Mouse (Mus musculus) hindbrain, embryonic 10.5 days (tissue): ENCODE results near the gene Copz1. TPM values are rescaled to one million over a fixed set of nuclear protein-coding genes. Genes with fewer than 3 reads are reported as not detected.
"Not testable (repeated sequence)": the region's sequence is repeated elsewhere in the genome, so short reads cannot be mapped to it uniquely, and the experiment has no call there.

Experiments used
- DNase-seq: peaks from one replicate; pipeline ENCODE4 v3.0.0-alpha.2; 2017; ENCODE audit warnings: low spot score
- H3K27ac ChIP-seq: fragments of 300-500 bp; sonication (generic); 2 replicates; pipeline ENCODE4 v1.5.1; 2016; ENCODE audit warnings: mild to moderate bottlenecking, moderate library complexity
- H3K27me3 ChIP-seq: fragments of 300-500 bp; sonication (generic); 2 replicates; pipeline ENCODE4 v1.6.1; 2016; ENCODE audit warnings: mild to moderate bottlenecking; ENCODE audit not compliant: poor library complexity, insufficient read depth, severe bottlenecking
- H3K36me3 ChIP-seq: fragments of 300-500 bp; sonication (generic); 2 replicates; pipeline ENCODE4 v1.6.1; 2016; ENCODE audit warnings: mild to moderate bottlenecking, moderate library complexity
- H3K4me1 ChIP-seq: fragments of 300-500 bp; sonication (generic); replicated peaks from 2 replicates; pipeline ENCODE4 v1.6.1; 2016; ENCODE audit warnings: mild to moderate bottlenecking
- H3K4me3 ChIP-seq: fragments of 300-500 bp; sonication (generic); 2 replicates; pipeline ENCODE4 v1.5.1; 2016; ENCODE audit warnings: mild to moderate bottlenecking, moderate library complexity
- H3K9me3 ChIP-seq: fragments of 300-500 bp; sonication (generic); 2 replicates; pipeline ENCODE4 v1.6.1; 2016; ENCODE audit warnings: mild to moderate bottlenecking, moderate library complexity
- WGBS: fragments of 180-500 bp; shearing (Covaris S2); methylation state at CpG from one replicate; pipeline ENCODE4 v1.1.7; 2016; 5-methylcytosine and 5-hydroxymethylcytosine counted together
- polyA plus RNA-seq: library from polyadenylated mRNA; unstranded; fragments of >200 nt; fragmentation: Nextera tagmentation; extraction: Ambion mirVana; gene quantifications from 2 replicates; pipeline ENCODE4 v1.2.1, GENCODE M21; 2016

Gene Copz1
- 288 and 299 TPM in 2 replicates for polyA plus RNA-seq

- H3K27me3 ChIP-seq: no peaks in the 10 kb centered on the region
- peak within 1 kb of the TSS; percentile 93 for H3K27ac ChIP-seq
- peak within 1 kb of the TSS; percentile 96 for H3K4me3 ChIP-seq
- DNase-seq: peak; percentile 97
- 0 out of 2 replicates have a peak, but pooled peaks cover 7% of the 10 kb centered on the region for H3K36me3 ChIP-seq
- H3K9me3 ChIP-seq: no peaks in the 10 kb centered on the region
- H3K4me1 ChIP-seq: peaks cover 21% of the 10 kb centered on the region
- under 1% methylated on average over 38 of the region's 38 CpGs for WGBS
These were observed at the start of gene Copz1 for GRCm38 (mm10) chr15:103272419-103273279. Gene Copz1 (plus strand): TSS chr15:103272714.

DNA sequence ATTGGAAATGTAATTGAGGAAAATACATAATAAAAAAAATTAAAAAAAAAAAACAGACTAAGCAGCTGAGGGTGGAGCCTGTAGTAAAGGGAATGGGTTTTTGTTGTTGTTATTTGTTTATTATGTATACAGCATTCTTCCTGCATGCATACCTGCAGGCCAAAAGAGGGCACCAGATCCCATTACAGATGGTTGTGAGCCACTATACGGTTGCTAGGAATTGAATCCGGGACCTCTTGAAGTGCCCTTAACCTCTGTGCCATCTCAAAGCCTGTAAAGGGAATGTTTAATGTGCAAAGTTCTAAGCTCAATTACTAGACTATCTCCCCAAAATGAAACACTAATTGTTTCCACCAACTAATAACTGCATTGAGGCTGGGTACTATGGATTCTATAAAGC lies 48.4 kb upstream of the Copz1 start:
- H3K4me1 ChIP-seq: no peaks in the 10 kb centered on the region
- H3K27me3 ChIP-seq: no peaks in the 10 kb centered on the region
- H3K4me3 ChIP-seq: no peak overlapping the region
- no peak overlapping the region for H3K27ac ChIP-seq
- H3K36me3 ChIP-seq: peaks cover 36% of the 10 kb centered on the region
- DNase-seq: no peak
- WGBS: 88% methylated on average over 2 of the region's 2 CpGs
- no peaks in the 10 kb centered on the region for H3K9me3 ChIP-seq

GRCm38 (mm10) chr15:103227022-103227421 lies 45.5 kb upstream of the Copz1 start:
- no peaks in the 10 kb centered on the region for H3K9me3 ChIP-seq
- H3K27ac ChIP-seq: no peak overlapping the region
- no peaks in the 10 kb centered on the region for H3K27me3 ChIP-seq
- H3K4me1 ChIP-seq: no peaks in the 10 kb centered on the region
- 91% methylated on average over 3 of the region's 3 CpGs for WGBS
- H3K36me3 ChIP-seq: peaks cover 18% of the 10 kb centered on the region
- no peak for DNase-seq
- no peak overlapping the region for H3K4me3 ChIP-seq

- no peaks in the 10 kb centered on the region for H3K27me3 ChIP-seq
- no peak for DNase-seq
- H3K36me3 ChIP-seq: peaks cover 15% of the 10 kb centered on the region
- WGBS: 82% methylated on average over 2 of the region's 2 CpGs
- H3K4me1 ChIP-seq: no peaks in the 10 kb centered on the region
- H3K4me3 ChIP-seq: no peak overlapping the region
- H3K9me3 ChIP-seq: no peaks in the 10 kb centered on the region
- H3K27ac ChIP-seq: no peak overlapping the region
These were observed 44.9 kb upstream of the Copz1 start for GRCm38 (mm10) chr15:103227572-103227971.

- no peak for DNase-seq
- Histone ChIP-seq H3K9me3 (no peaks in the 10 kb centered on the region), H3K4me1 (no peaks in the 10 kb centered on the region), H3K27ac (no peak overlapping the region), H3K36me3 (peaks cover 16% of the 10 kb centered on the region; the same call in 1 of the 2 replicates), H3K4me3 (no peak overlapping the region), H3K27me3 (no peaks in the 10 kb centered on the region)
- 90% methylated on average over 2 of the region's 2 CpGs for WGBS
These were observed 43.6 kb upstream of the Copz1 start for GRCm38 (mm10) chr15:103228904-103229303.

- peaks cover 2% of the 10 kb centered on the region for H3K4me1 ChIP-seq
- DNase-seq: no peak
- no peaks in the 10 kb centered on the region for H3K9me3 ChIP-seq
- H3K27ac ChIP-seq: no peak overlapping the region
- 94% methylated on average over 2 of the region's 2 CpGs for WGBS
- no peaks in the 10 kb centered on the region for H3K27me3 ChIP-seq
- no peak overlapping the region for H3K4me3 ChIP-seq
- H3K36me3 ChIP-seq: peaks cover 46% of the 10 kb centered on the region
These were observed 39.4 kb upstream of the Copz1 start for GRCm38 (mm10) chr15:103233119-103233518.

- no peak overlapping the region for H3K27ac ChIP-seq
- WGBS: 96% methylated on average over 7 of the region's 7 CpGs
- no peaks in the 10 kb centered on the region for H3K27me3 ChIP-seq
- no peaks in the 10 kb centered on the region for H3K9me3 ChIP-seq
- peaks cover 17% of the 10 kb centered on the region for H3K4me1 ChIP-seq
- no peak for DNase-seq
- H3K36me3 ChIP-seq: peaks cover 57% of the 10 kb centered on the region
- no peak overlapping the region for H3K4me3 ChIP-seq
These were observed 35.2 kb upstream of the Copz1 start for GRCm38 (mm10) chr15:103237295-103237694.

GRCm38 (mm10) chr15:103239130-103239684 lies 33.3 kb upstream of the Copz1 start:
- under 1% methylated on average over 26 of the region's 26 CpGs for WGBS
- Histone ChIP-seq H3K4me3 (peak overlapping the region; percentile 82), H3K36me3 (peaks cover 64% of the 10 kb centered on the region), H3K9me3 (no peaks in the 10 kb centered on the region), H3K27ac (peak overlapping the region; percentile 98), H3K27me3 (no peaks in the 10 kb centered on the region), H3K4me1 (peaks cover 35% of the 10 kb centered on the region)
- DNase-seq: peak; percentile 96

- peaks cover 60% of the 10 kb centered on the region for H3K36me3 ChIP-seq
- peak; percentile 97 for DNase-seq
- H3K27ac ChIP-seq: peak within 1 kb of the TSS; percentile 98
- no peaks in the 10 kb centered on the region for H3K27me3 ChIP-seq
- H3K9me3 ChIP-seq: no peaks in the 10 kb centered on the region
- H3K4me3 ChIP-seq: peak within 1 kb of the TSS; percentile 82
- peaks cover 35% of the 10 kb centered on the region for H3K4me1 ChIP-seq
- WGBS: under 1% methylated on average over 39 of the region's 39 CpGs
These were observed 32.8 kb upstream of the Copz1 start, which contains the start of gene Cbx5 for GRCm38 (mm10) chr15:103239685-103240159. Gene Cbx5 (minus strand): TSS chr15:103239816.

DNA sequence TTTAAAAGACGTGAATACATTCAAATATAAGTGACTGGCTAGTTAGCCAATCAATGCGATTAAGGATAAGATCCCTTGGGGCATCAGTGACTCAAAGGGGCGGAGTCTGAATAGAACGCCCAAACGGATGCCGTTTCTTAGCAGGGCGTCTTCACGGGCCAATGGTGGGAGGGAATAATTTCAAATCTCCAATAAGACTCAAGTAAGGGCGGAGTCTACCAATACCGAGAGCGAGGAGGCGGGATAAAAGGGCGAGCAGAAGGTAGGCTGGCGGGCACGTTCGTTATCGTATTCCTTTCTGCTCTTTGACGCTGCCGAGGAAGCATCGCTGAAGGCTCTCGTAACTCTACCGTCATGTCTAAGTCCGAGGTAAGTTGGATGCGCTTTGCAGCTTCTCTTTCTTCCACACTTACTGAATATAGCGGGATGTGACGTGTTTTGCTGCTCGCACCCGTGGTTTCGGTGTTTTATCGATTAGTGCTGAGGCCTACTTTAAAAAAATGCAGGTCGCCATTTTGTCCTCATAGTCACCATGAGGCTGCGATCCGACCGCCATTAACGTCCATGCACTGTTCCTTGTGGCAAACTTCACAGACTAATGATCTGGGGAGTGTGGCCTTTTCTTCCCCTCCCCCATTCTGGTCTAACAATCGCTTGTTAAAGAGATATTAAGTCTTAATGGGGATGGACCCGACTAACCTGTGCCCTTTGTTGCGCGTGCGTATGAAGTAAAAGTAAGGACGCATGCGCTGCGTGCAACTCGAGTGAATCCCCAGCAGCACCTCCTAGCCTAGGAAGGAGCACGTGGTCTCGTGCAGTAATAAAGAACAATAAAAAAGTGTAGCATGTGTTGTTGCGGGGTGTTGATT lies 32.1 kb upstream of the Copz1 start, which contains the start of gene Hnrnpa1:
Hnrnpa1 (plus strand) TSS at position 273 of the 869 bp plus-strand sequence.
- under 1% methylated on average over 47 of the region's 47 CpGs for WGBS
- peaks cover 39% of the 10 kb centered on the region for H3K4me1 ChIP-seq
- H3K9me3 ChIP-seq: no peaks in the 10 kb centered on the region
- H3K27me3 ChIP-seq: no peaks in the 10 kb centered on the region
- H3K4me3 ChIP-seq: peak within 1 kb of the TSS; percentile 82
- H3K36me3 ChIP-seq: peaks cover 60% of the 10 kb centered on the region
- H3K27ac ChIP-seq: peak within 1 kb of the TSS; percentile 98
- peak; percentile 92 for DNase-seq

GRCm38 (mm10) chr15:103241071-103242018 lies 31.2 kb upstream of the Copz1 start:
- not testable (repeated sequence) for DNase-seq

More at GRCm38 (mm10) chr15:103241071-103242018, 31.2 kb upstream of the Copz1 start:
- Histone ChIP-seq H3K4me3 (peak overlapping the region; percentile 82), H3K27ac (peak overlapping the region; percentile 98), H3K36me3 (peaks cover 60% of the 10 kb centered on the region), H3K4me1 (peaks cover 43% of the 10 kb centered on the region)
- not testable (repeated sequence) for H3K27me3 ChIP-seq, H3K9me3 ChIP-seq
- 12% methylated on average over 12 of the region's 12 CpGs for WGBS
